Mouse (Mus musculus) stomach, embryonic 16.5 days (tissue): Measurements from ENCODE around the gene Rab33b. TPM values are rescaled to one million over a fixed set of nuclear protein-coding genes. Genes with fewer than 3 reads are reported as not detected.

ENCODE experiments used
- ATAC-seq: fragments of 200-750 bp; cut with Nextera tagmentation; 2 replicates; pipeline ENCODE4 v1.8.0; 2017; ENCODE audit warnings: moderate number of reproducible peaks, moderate TSS enrichment; ENCODE audit not compliant: insufficient read depth, low FRiP score
- H3K27ac ChIP-seq: fragments of 300-500 bp; sonication (generic); 2 replicates; pipeline ENCODE4 v1.5.1; 2014; ENCODE audit warnings: low read length
- H3K27me3 ChIP-seq: fragments of 300-500 bp; sonication (generic); 2 replicates; pipeline ENCODE4 v1.6.1; 2014; ENCODE audit warnings: low read length, control low read depth, mixed read lengths; ENCODE audit not compliant: control insufficient read depth, insufficient read depth
- H3K36me3 ChIP-seq: fragments of 300-500 bp; sonication (generic); 2 replicates; pipeline ENCODE4 v1.6.1; 2014; ENCODE audit warnings: low read length; ENCODE audit not compliant: control insufficient read depth, insufficient read depth
- H3K4me1 ChIP-seq: fragments of 300-500 bp; sonication (generic); 2 replicates; pipeline ENCODE4 v1.6.1; 2014; ENCODE audit warnings: low read length, control low read depth, mixed read lengths; ENCODE audit not compliant: control insufficient read depth, insufficient read depth
- H3K4me2 ChIP-seq: fragments of 300-500 bp; sonication (generic); 2 replicates; pipeline ENCODE4 v1.6.1; 2014; ENCODE audit warnings: low read depth, low read length, mixed read lengths
- H3K4me3 ChIP-seq: fragments of 300-500 bp; sonication (generic); replicated peaks from 2 replicates; pipeline ENCODE4 v1.5.1; 2014; ENCODE audit warnings: mild to moderate bottlenecking, low read length
- H3K9ac ChIP-seq: fragments of 300-500 bp; sonication (generic); 2 replicates; pipeline ENCODE4 v1.6.1; 2014; ENCODE audit warnings: low read length
- H3K9me3 ChIP-seq: fragments of 300-500 bp; sonication (generic); replicated peaks from 2 replicates; pipeline ENCODE4 v1.6.1; 2016; ENCODE audit warnings: low read length, control low read depth; ENCODE audit not compliant: control insufficient read depth
- WGBS: fragments of 180-500 bp; shearing (Covaris S2); extraction: QIAGEN DNeasy Blood & Tissue Kit; methylation state at CpG from one replicate; pipeline ENCODE4 v1.1.7; 2014; 5-methylcytosine and 5-hydroxymethylcytosine counted together
- polyA plus RNA-seq: library from polyadenylated mRNA; unstranded; fragments of >200 nt; fragmentation: Nextera tagmentation; extraction: Ambion mirVana; gene quantifications from 2 replicates; pipeline ENCODE4 v1.2.1, GENCODE M21; 2015

Rab33b gene
- polyA plus RNA-seq, 1 experiment from 2014 or later: 24.8 TPM

GRCm38 (mm10) chr3:51484370-51484769 lies 650 bp downstream of the Rab33b start:
- under 1% methylated on average over 33 of the region's 33 CpGs for WGBS
- Histone ChIP-seq H3K9me3 (no peaks in the 10 kb centered on the region), H3K4me1 (peaks cover 11% of the 10 kb centered on the region), H3K4me3 (peak overlapping the region; percentile 89), H3K27me3 (no peaks in the 10 kb centered on the region), H3K36me3 (no peaks in the 10 kb centered on the region), H3K4me2 (peak overlapping the region; percentile 69), H3K9ac (peak overlapping the region; percentile 87), H3K27ac (peak overlapping the region; percentile 95)
- peak; percentile 1; the same call in 1 of the 2 replicates for ATAC-seq

GRCm38 (mm10) chr3:51485347-51485746 lies 1.6 kb downstream of the Rab33b start:
- peak overlapping the region; percentile 87 for H3K9ac ChIP-seq
- H3K36me3 ChIP-seq: no peaks in the 10 kb centered on the region
- H3K9me3 ChIP-seq: no peaks in the 10 kb centered on the region
- peak overlapping the region; percentile 69 for H3K4me2 ChIP-seq
- H3K4me3 ChIP-seq: peak overlapping the region; percentile 89
- H3K27ac ChIP-seq: no peak overlapping the region
- H3K4me1 ChIP-seq: peaks cover 11% of the 10 kb centered on the region
- no peak for ATAC-seq
- 53% methylated on average over 4 of the region's 4 CpGs for WGBS
- no peaks in the 10 kb centered on the region for H3K27me3 ChIP-seq

GRCm38 (mm10) chr3:51486491-51487195 lies 2.9 kb downstream of the Rab33b start:
- H3K9ac ChIP-seq: no peak overlapping the region
- no peak overlapping the region for H3K27ac ChIP-seq
- no peaks in the 10 kb centered on the region for H3K9me3 ChIP-seq
- no peak overlapping the region for H3K4me3 ChIP-seq
- no peaks in the 10 kb centered on the region for H3K36me3 ChIP-seq
- H3K4me1 ChIP-seq: peaks cover 11% of the 10 kb centered on the region
- ATAC-seq: no peak
- no peaks in the 10 kb centered on the region for H3K27me3 ChIP-seq
- WGBS: 83% methylated on average over 4 of the region's 4 CpGs
- H3K4me2 ChIP-seq: no peak overlapping the region

- Histone ChIP-seq H3K9me3 (no peaks in the 10 kb centered on the region), H3K4me2 (no peak overlapping the region), H3K9ac (no peak overlapping the region), H3K4me3 (no peak overlapping the region), H3K27ac (no peak overlapping the region), H3K36me3 (no peaks in the 10 kb centered on the region; the same call in 1 of the 2 replicates), H3K4me1 (peaks cover 12% of the 10 kb centered on the region), H3K27me3 (no peaks in the 10 kb centered on the region)
- WGBS: 82% methylated on average over 7 of the region's 7 CpGs
- ATAC-seq: no peak
Observed at GRCm38 (mm10) chr3:51490088-51490753, 6.5 kb downstream of the Rab33b start.

GRCm38 (mm10) chr3:51493272-51493838 lies 9.6 kb downstream of the Rab33b start:
- Histone ChIP-seq H3K27ac (no peak overlapping the region), H3K4me3 (no peak overlapping the region)
- 66% methylated on average over 13 of the region's 13 CpGs for WGBS

GRCm38 (mm10) chr3:51494466-51494865 lies 10.7 kb downstream of the Rab33b start:
- no peak for ATAC-seq
- no peak overlapping the region for H3K4me2 ChIP-seq
- no peaks in the 10 kb centered on the region; the same call in 1 of the 2 replicates for H3K36me3 ChIP-seq
- H3K9ac ChIP-seq: no peak overlapping the region
- H3K4me3 ChIP-seq: no peak overlapping the region
- no peaks in the 10 kb centered on the region for H3K9me3 ChIP-seq
- WGBS: 43% methylated on average over 2 of the region's 2 CpGs
- H3K27ac ChIP-seq: no peak overlapping the region
- no peaks in the 10 kb centered on the region for H3K27me3 ChIP-seq
- H3K4me1 ChIP-seq: peaks cover 5% of the 10 kb centered on the region; the same call in 1 of the 2 replicates

More at GRCm38 (mm10) chr3:51493272-51493838, 9.6 kb downstream of the Rab33b start:
- H3K4me1 ChIP-seq: peaks cover 5% of the 10 kb centered on the region; the same call in 1 of the 2 replicates
- H3K27me3 ChIP-seq: no peaks in the 10 kb centered on the region
- no peak overlapping the region for H3K9ac ChIP-seq
- H3K9me3 ChIP-seq: no peaks in the 10 kb centered on the region
- ATAC-seq: no peak
- H3K36me3 ChIP-seq: no peaks in the 10 kb centered on the region; the same call in 1 of the 2 replicates
- H3K4me2 ChIP-seq: no peak overlapping the region

GRCm38 (mm10) chr3:51495646-51496045 lies 11.9 kb downstream of the Rab33b start:
- no peak overlapping the region for H3K4me3 ChIP-seq
- H3K27ac ChIP-seq: no peak overlapping the region
- H3K4me1 ChIP-seq: peaks cover 5% of the 10 kb centered on the region; the same call in 1 of the 2 replicates
- H3K36me3 ChIP-seq: no peaks in the 10 kb centered on the region; the same call in 1 of the 2 replicates
- 89% methylated on average over 9 of the region's 9 CpGs for WGBS
- H3K4me2 ChIP-seq: no peak overlapping the region
- no peaks in the 10 kb centered on the region for H3K27me3 ChIP-seq
- H3K9ac ChIP-seq: no peak overlapping the region
- no peaks in the 10 kb centered on the region for H3K9me3 ChIP-seq
- ATAC-seq: no peak

- Histone ChIP-seq H3K36me3 (no peaks in the 10 kb centered on the region; the same call in 1 of the 2 replicates), H3K27me3 (no peaks in the 10 kb centered on the region), H3K4me1 (peaks cover 5% of the 10 kb centered on the region; the same call in 1 of the 2 replicates), H3K4me3 (no peak overlapping the region), H3K9me3 (no peaks in the 10 kb centered on the region), H3K4me2 (no peak overlapping the region), H3K9ac (no peak overlapping the region), H3K27ac (no peak overlapping the region)
- WGBS: 93% methylated on average over 1 of the region's 1 CpGs
- ATAC-seq: no peak
Observed at GRCm38 (mm10) chr3:51497978-51498377, 14.3 kb downstream of the Rab33b start.

GRCm38 (mm10) chr3:51498659-51499058 lies 14.9 kb downstream of the Rab33b start:
- H3K36me3 ChIP-seq: no peaks in the 10 kb centered on the region; the same call in 1 of the 2 replicates
- WGBS: 50% methylated on average over 5 of the region's 5 CpGs
- no peaks in the 10 kb centered on the region for H3K27me3 ChIP-seq
- no peak for ATAC-seq
- H3K9ac ChIP-seq: no peak overlapping the region
- H3K4me1 ChIP-seq: peaks cover 5% of the 10 kb centered on the region; the same call in 1 of the 2 replicates
- H3K4me2 ChIP-seq: no peak overlapping the region
- H3K9me3 ChIP-seq: no peaks in the 10 kb centered on the region
- no peak overlapping the region for H3K4me3 ChIP-seq
- no peak overlapping the region for H3K27ac ChIP-seq
